Mouse (Mus musculus): ENCODE results near the gene Rhobtb1. TPM values are rescaled to one million over a fixed set of nuclear protein-coding genes. Genes with fewer than 3 reads are reported as not detected.
A peak's percentile ranks its signal among the peaks of the same experiment; 100 is the strongest.

The Rhobtb1 gene
- polyA plus RNA-seq, 1 experiment from 2014 or later: 15.2 TPM

DNA sequence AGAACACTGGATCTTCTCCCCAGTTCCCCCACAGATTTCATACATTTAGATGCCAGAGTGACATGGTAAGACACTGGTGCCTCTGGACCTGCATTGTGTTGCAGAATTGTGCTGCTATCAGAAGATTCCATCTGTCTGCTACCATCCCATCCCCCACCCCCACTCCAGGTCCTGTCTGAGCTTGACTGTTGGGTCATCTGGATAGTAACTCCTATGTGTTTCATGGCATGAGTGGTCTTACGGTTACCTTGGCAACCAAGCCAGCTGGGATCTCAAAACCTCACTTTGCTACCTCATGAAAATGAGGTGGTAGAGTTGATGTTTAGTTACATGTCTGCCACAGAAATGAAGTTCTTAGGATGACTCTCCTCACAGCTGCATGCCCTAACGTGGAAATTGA, 112.7 kb downstream of the Rhobtb1 start:
- no peaks in the 10 kb centered on the region for H3K9me3 ChIP-seq (ENCODE audit: control insufficient read depth, low read length)
- no peaks in the 10 kb centered on the region for H3K27me3 ChIP-seq (ENCODE audit: control insufficient read depth, insufficient read depth, low read depth, low read length)
- no peak overlapping the region for H3K9ac ChIP-seq (ENCODE audit: low read length)
- peaks cover 12% of the 10 kb centered on the region; the same call in 1 of the 2 replicates for H3K4me1 ChIP-seq (replicated peaks; ENCODE audit: control insufficient read depth, insufficient read depth, low read length)
- no peak overlapping the region for H3K4me2 ChIP-seq (ENCODE audit: low read depth, low read length)
- ATAC-seq (ENCODE audit: low read depth): no peak
- H3K27ac ChIP-seq (ENCODE audit: low read length): no peak overlapping the region
- no peak overlapping the region for H3K4me3 ChIP-seq (ENCODE audit: low read length)
- 39% methylated on average over 2 of the region's 2 CpGs for WGBS
- peaks cover 4% of the 10 kb centered on the region; the same call in 1 of the 2 replicates for H3K36me3 ChIP-seq (ENCODE audit: control insufficient read depth, insufficient read depth, low read length)

DNA sequence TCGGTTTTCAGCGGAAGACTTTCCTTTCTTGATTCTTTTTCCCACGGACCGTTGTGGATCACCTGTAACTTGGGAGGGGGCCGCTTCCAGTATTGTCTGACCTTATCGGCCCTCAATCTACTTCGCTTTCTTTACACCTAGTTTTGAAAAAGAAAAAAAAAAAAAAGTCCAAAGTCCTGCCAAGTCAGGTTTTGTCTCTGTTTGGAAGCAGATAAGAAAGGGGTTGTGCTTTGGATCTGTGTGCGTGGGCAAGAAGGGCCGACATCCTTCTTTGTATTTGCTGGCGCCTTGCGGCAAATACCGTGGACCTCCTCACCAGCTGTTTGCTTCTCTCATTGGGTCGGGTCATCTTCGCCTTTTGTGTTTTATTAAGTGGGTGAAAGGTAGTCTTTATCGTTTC, 114.2 kb downstream of the Rhobtb1 start:
- H3K4me2 ChIP-seq (ENCODE audit: low read depth, low read length): peak overlapping the region; percentile 13; the same call in 1 of the 2 replicates

DNA sequence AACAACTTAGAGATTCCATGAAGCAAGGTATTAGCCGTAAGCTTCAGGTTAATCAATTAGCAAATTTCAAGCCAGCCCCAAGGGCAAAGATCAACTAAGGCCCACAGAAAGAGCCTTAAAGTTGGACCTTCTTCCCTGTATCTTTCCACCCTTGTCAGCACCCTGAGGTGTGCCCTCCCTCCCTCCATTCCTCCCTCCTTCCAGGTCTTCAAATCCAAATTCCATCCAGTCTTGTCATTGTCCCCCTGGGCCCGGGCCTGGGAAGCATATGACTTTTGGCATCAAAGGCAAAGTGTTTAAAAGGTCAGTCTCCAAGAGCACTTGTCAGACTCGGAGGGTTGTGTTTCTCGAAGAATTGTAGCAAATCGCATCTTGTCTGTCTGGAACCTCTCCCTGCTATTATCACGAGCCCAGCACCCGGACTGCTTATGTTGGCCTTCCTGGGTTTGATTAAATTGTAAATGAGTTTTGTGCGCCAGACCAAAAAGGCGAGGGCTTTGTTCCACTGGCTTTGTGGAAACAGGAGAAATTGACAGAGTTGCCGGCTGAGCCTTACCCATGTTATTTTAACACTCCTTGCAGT, 116.9 kb downstream of the Rhobtb1 start:
- WGBS: 61% methylated on average over 10 of the region's 10 CpGs
- H3K27ac ChIP-seq (ENCODE audit: low read length): no peak overlapping the region
- H3K4me1 ChIP-seq (replicated peaks; ENCODE audit: control insufficient read depth, insufficient read depth, low read length): peaks cover 11% of the 10 kb centered on the region; the same call in 1 of the 2 replicates
- no peaks in the 10 kb centered on the region for H3K9me3 ChIP-seq (ENCODE audit: control insufficient read depth, low read length)
- ATAC-seq (ENCODE audit: low read depth): no peak
- H3K36me3 ChIP-seq (ENCODE audit: control insufficient read depth, insufficient read depth, low read length): peaks cover 16% of the 10 kb centered on the region
- H3K9ac ChIP-seq (ENCODE audit: low read length): no peak overlapping the region
- no peak overlapping the region for H3K4me2 ChIP-seq (ENCODE audit: low read depth, low read length)
- no peak overlapping the region for H3K4me3 ChIP-seq (ENCODE audit: low read length)
- no peaks in the 10 kb centered on the region for H3K27me3 ChIP-seq (ENCODE audit: control insufficient read depth, insufficient read depth, low read depth, low read length)

More for the DNA sequence above, 114.2 kb downstream of the Rhobtb1 start:
- no peak overlapping the region for H3K27ac ChIP-seq (ENCODE audit: low read length)
- H3K9me3 ChIP-seq (ENCODE audit: control insufficient read depth, low read length): no peaks in the 10 kb centered on the region
- peaks cover 14% of the 10 kb centered on the region for H3K36me3 ChIP-seq (ENCODE audit: control insufficient read depth, insufficient read depth, low read length)
- H3K9ac ChIP-seq (ENCODE audit: low read length): no peak overlapping the region
- peaks cover 12% of the 10 kb centered on the region; the same call in 1 of the 2 replicates for H3K4me1 ChIP-seq (replicated peaks; ENCODE audit: control insufficient read depth, insufficient read depth, low read length)
- no peak for ATAC-seq (ENCODE audit: low read depth)
- H3K4me3 ChIP-seq (ENCODE audit: low read length): no peak overlapping the region
- 54% methylated on average over 15 of the region's 15 CpGs for WGBS
- H3K27me3 ChIP-seq (ENCODE audit: control insufficient read depth, insufficient read depth, low read depth, low read length): no peaks in the 10 kb centered on the region

DNA sequence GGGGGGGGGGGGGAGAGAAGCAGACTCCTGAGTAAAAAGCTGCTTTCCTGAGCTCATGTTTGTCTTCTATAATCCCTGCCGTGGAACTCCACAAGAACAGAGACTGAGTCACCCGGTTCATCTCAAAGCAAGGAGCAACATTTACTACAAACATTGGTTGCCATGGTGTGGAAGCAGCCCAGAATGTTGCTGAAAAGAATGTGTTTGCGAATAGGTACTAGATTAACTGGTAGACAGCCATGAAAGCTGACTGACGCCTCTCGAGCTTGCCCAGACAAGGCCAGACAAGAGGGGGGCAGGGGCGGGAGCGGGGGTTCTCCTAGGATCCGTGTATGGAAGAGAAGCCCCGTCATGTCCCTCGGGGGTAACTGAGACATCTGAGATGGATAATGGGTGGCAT, 120.2 kb downstream of the Rhobtb1 start:
- 68% methylated on average over 10 of the region's 10 CpGs for WGBS
- H3K9me3 ChIP-seq (ENCODE audit: control insufficient read depth, low read length): no peaks in the 10 kb centered on the region
- H3K4me3 ChIP-seq (ENCODE audit: low read length): no peak overlapping the region
- ATAC-seq (ENCODE audit: low read depth): no peak
- H3K27ac ChIP-seq (ENCODE audit: low read length): no peak overlapping the region
- peaks cover 16% of the 10 kb centered on the region for H3K36me3 ChIP-seq (ENCODE audit: control insufficient read depth, insufficient read depth, low read length)
- no peaks in the 10 kb centered on the region for H3K27me3 ChIP-seq (ENCODE audit: control insufficient read depth, insufficient read depth, low read depth, low read length)
- no peak overlapping the region for H3K4me2 ChIP-seq (ENCODE audit: low read depth, low read length)
- H3K9ac ChIP-seq (ENCODE audit: low read length): no peak overlapping the region
- peaks cover 6% of the 10 kb centered on the region; the same call in 1 of the 2 replicates for H3K4me1 ChIP-seq (replicated peaks; ENCODE audit: control insufficient read depth, insufficient read depth, low read length)

DNA sequence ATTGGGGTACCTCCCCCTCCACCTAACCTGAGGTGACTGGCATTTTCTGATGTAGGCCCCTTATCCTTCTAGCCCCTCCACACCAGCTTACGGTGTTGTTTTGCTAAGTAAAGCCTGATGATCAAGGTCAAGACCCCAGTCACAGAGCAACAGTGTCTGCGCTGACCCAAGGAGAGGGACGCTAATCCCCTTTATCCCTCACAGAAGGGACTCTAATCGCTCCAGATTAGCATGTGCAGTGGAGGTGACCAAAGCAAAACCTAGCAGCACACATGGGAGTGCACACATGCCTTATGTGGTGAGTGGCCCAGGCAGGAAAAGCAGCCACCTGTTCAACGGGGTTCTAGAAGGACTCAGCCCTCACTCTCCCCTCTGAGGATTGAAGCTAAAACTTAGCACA, 123.0 kb downstream of the Rhobtb1 start:
- Histone ChIP-seq H3K4me2 (ENCODE audit: low read depth, low read length) (no peak overlapping the region), H3K27me3 (ENCODE audit: control insufficient read depth, insufficient read depth, low read depth, low read length) (no peaks in the 10 kb centered on the region), H3K4me1 (replicated peaks; ENCODE audit: control insufficient read depth, insufficient read depth, low read length) (peaks cover 6% of the 10 kb centered on the region; the same call in 1 of the 2 replicates), H3K27ac (ENCODE audit: low read length) (no peak overlapping the region), H3K36me3 (ENCODE audit: control insufficient read depth, insufficient read depth, low read length) (peaks cover 15% of the 10 kb centered on the region), H3K9me3 (ENCODE audit: control insufficient read depth, low read length) (peaks cover 3% of the 10 kb centered on the region; the same call in 1 of the 2 replicates), H3K9ac (ENCODE audit: low read length) (no peak overlapping the region), H3K4me3 (ENCODE audit: low read length) (no peak overlapping the region)
- 60% methylated on average over 5 of the region's 5 CpGs for WGBS
- ATAC-seq (ENCODE audit: low read depth): no peak

DNA sequence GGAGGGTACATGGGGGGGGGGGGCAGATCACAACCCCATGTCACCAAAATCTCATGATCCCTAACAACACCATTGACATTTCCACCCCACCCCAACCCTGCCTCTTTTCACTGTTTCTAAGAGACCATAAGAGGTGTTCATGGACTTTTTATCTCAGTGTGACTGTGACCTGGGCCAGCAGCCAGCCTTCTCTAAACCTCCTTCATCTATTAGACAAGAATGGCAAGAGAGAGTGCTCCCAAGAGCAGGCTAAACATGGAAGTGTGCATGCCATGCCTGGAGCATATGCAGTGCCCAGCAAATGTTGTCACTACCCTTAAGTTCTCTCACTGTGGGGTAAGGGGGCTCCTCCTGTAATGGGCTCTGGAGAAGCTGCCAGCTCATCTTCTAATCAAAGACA, 123.5 kb downstream of the Rhobtb1 start:
- Histone ChIP-seq H3K27ac (ENCODE audit: low read length) (peak overlapping the region; percentile 43; the same call in 1 of the 2 replicates), H3K36me3 (ENCODE audit: control insufficient read depth, insufficient read depth, low read length) (peaks cover 17% of the 10 kb centered on the region)

DNA sequence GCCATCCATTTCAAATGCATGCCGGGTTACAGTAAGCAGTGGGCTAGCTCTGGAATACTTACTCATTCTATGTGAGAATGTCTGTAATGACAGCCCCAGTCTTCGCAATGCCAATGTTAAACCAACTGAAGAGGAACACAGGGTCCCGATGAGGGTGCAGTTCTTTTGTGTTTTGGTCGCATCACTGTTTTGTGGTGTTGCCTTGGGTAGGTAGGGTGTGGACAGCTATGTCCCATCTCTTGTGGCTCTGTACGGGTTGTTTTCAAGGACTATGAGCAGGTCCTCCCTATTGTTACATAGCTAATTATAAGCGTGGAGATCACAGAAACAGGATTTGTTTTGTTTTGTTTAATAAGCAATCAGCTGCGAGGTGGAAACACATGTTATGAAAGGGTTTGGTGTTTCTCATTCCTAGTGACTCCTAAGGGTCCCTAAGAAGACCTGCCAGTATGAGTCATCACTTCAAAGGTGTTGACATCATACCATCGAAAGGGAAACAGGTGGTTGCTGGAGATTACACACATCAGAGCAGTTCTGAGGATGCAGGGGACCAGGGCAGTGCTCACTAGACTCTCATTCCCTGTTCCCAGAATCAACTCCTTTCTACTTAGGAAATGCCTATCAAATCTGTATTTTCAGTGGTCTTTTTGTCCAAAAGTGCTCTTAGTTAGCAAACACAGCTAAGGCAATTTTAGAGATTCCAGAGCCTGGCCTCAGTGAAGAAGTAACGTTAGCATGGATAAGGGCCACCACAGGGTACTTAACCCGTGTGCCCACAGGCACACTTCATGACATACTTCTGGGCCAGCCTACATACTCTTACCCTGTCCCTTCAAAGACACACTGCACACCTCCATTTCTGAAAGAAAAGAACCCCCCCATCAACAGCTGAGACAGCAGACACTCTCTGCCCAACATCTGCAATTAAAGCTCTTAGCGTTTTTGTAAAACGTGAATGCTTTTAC, 124.9 kb downstream of the Rhobtb1 start:
- ATAC-seq (ENCODE audit: low read depth): peak; percentile 61
- Histone ChIP-seq H3K27me3 (ENCODE audit: control insufficient read depth, insufficient read depth, low read depth, low read length) (no peaks in the 10 kb centered on the region), H3K27ac (ENCODE audit: low read length) (0 out of 2 replicates have a peak overlapping the region, but pooled peaks have one; percentile 6), H3K4me2 (ENCODE audit: low read depth, low read length) (no peak overlapping the region), H3K9ac (ENCODE audit: low read length) (no peak overlapping the region), H3K36me3 (ENCODE audit: control insufficient read depth, insufficient read depth, low read length) (peaks cover 9% of the 10 kb centered on the region), H3K9me3 (ENCODE audit: control insufficient read depth, low read length) (peaks cover 3% of the 10 kb centered on the region; the same call in 1 of the 2 replicates), H3K4me1 (replicated peaks; ENCODE audit: control insufficient read depth, insufficient read depth, low read length) (peaks cover 6% of the 10 kb centered on the region; the same call in 1 of the 2 replicates), H3K4me3 (ENCODE audit: low read length) (no peak overlapping the region)
- WGBS: 67% methylated on average over 12 of the region's 12 CpGs

More for the DNA sequence above, 123.5 kb downstream of the Rhobtb1 start:
- no peak overlapping the region for H3K9ac ChIP-seq (ENCODE audit: low read length)
- no peak overlapping the region for H3K4me2 ChIP-seq (ENCODE audit: low read depth, low read length)
- no peaks in the 10 kb centered on the region for H3K27me3 ChIP-seq (ENCODE audit: control insufficient read depth, insufficient read depth, low read depth, low read length)
- peak; percentile 55 for ATAC-seq (ENCODE audit: low read depth)
- no peak overlapping the region for H3K4me3 ChIP-seq (ENCODE audit: low read length)
- peaks cover 3% of the 10 kb centered on the region; the same call in 1 of the 2 replicates for H3K9me3 ChIP-seq (ENCODE audit: control insufficient read depth, low read length)
- peaks cover 6% of the 10 kb centered on the region; the same call in 1 of the 2 replicates for H3K4me1 ChIP-seq (replicated peaks; ENCODE audit: control insufficient read depth, insufficient read depth, low read length)

DNA sequence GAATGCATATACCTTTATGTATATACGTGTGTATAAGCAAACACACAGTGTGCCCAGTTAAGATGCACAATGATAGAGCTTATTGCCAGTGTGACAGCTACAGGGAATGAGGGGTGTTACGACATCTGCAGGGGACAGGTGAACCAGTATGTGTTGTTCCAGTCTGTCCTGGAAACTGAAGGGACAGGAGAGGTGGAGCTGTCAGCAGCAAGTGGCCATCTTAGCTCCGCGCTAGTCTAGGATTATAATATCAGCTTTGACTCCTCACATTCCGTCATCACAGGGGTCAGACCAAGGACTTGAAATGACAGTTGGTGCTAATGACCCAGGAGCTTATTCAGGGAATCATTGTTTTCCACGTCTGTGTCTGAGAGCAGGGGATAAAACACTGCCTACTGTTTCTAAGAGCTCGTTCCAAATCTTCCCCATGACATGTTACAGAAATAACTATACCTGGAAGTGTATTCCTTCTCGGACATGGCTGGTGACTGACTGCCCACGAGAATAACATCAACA, 125.7 kb downstream of the Rhobtb1 start:
- Histone ChIP-seq H3K4me2 (ENCODE audit: low read depth, low read length) (no peak overlapping the region), H3K4me3 (ENCODE audit: low read length) (no peak overlapping the region), H3K9me3 (ENCODE audit: control insufficient read depth, low read length) (peaks cover 3% of the 10 kb centered on the region; the same call in 1 of the 2 replicates), H3K27ac (ENCODE audit: low read length) (no peak overlapping the region), H3K4me1 (replicated peaks; ENCODE audit: control insufficient read depth, insufficient read depth, low read length) (peaks cover 6% of the 10 kb centered on the region; the same call in 1 of the 2 replicates), H3K27me3 (ENCODE audit: control insufficient read depth, insufficient read depth, low read depth, low read length) (no peaks in the 10 kb centered on the region), H3K9ac (ENCODE audit: low read length) (no peak overlapping the region), H3K36me3 (ENCODE audit: control insufficient read depth, insufficient read depth, low read length) (peaks cover 7% of the 10 kb centered on the region)
- WGBS: 77% methylated on average over 9 of the region's 9 CpGs
- ATAC-seq (ENCODE audit: low read depth): no peak
